Mouse (Mus musculus) embryonic facial prominence, embryonic 11.5 days (tissue): Measurements from ENCODE around the gene Il3. TPM values are rescaled to one million over a fixed set of nuclear protein-coding genes. Genes with fewer than 3 reads are reported as not detected.

ENCODE experiments used
- ATAC-seq: fragments of 200-750 bp; cut with Nextera tagmentation; replicated peaks from 2 replicates; pipeline ENCODE4 v1.8.0; 2017; ENCODE audit warnings: low read depth; ENCODE audit not compliant: insufficient number of reproducible peaks, low FRiP score, low TSS enrichment
- DNase-seq: peaks from one replicate; pipeline ENCODE4 v3.0.0-alpha.2; 2015; ENCODE audit warnings: low spot score
- H3K27ac ChIP-seq: fragments of 300-500 bp; sonication (generic); replicated peaks from 2 replicates; pipeline ENCODE4 v1.5.1; 2014; ENCODE audit warnings: mild to moderate bottlenecking, low read depth, low read length, control low read depth
- H3K27me3 ChIP-seq: fragments of 300-500 bp; sonication (generic); 2 replicates; pipeline ENCODE4 v1.6.1; 2014; ENCODE audit warnings: mild to moderate bottlenecking, low read length, moderate library complexity, mixed read lengths; ENCODE audit not compliant: control insufficient read depth, insufficient read depth
- H3K36me3 ChIP-seq: fragments of 300-500 bp; sonication (generic); replicated peaks from 2 replicates; pipeline ENCODE4 v1.6.1; 2014; ENCODE audit warnings: low read depth, mild to moderate bottlenecking, low read length, moderate library complexity, mixed read lengths; ENCODE audit not compliant: control insufficient read depth, insufficient read depth
- H3K4me1 ChIP-seq: fragments of 300-500 bp; sonication (generic); 2 replicates; pipeline ENCODE4 v1.6.1; 2014; ENCODE audit warnings: low read length, mixed read lengths; ENCODE audit not compliant: control insufficient read depth, insufficient read depth
- H3K4me2 ChIP-seq: fragments of 300-500 bp; sonication (generic); 2 replicates; pipeline ENCODE4 v1.6.1; 2014; ENCODE audit warnings: low read depth, mild to moderate bottlenecking, control low read depth, low read length, moderate library complexity
- H3K4me3 ChIP-seq: fragments of 300-500 bp; sonication (generic); 2 replicates; pipeline ENCODE4 v1.5.1; 2014; ENCODE audit warnings: low read depth, low read length, control low read depth
- H3K9ac ChIP-seq: fragments of 300-500 bp; sonication (generic); replicated peaks from 2 replicates; pipeline ENCODE4 v1.6.1; 2014; ENCODE audit warnings: mild to moderate bottlenecking, control low read depth, low read length
- H3K9me3 ChIP-seq: fragments of 300-500 bp; sonication (generic); replicated peaks from 2 replicates; pipeline ENCODE4 v1.6.1; 2016; ENCODE audit warnings: mild to moderate bottlenecking, low read length, inconsistent platforms, mixed read lengths; ENCODE audit not compliant: control insufficient read depth
- WGBS: fragments of 180-500 bp; shearing (Covaris S2); extraction: QIAGEN DNeasy Blood & Tissue Kit; methylation state at CpG from one replicate; pipeline ENCODE4 v1.1.7; 2014; 5-methylcytosine and 5-hydroxymethylcytosine counted together
- polyA plus RNA-seq: library from polyadenylated mRNA; unstranded; fragments of >200 nt; fragmentation: Nextera tagmentation; extraction: Ambion mirVana; gene quantifications from 2 replicates; pipeline ENCODE4 v1.2.1, GENCODE M21; 2014

Il3 gene
- polyA plus RNA-seq = not detected in 2 replicates

DNA sequence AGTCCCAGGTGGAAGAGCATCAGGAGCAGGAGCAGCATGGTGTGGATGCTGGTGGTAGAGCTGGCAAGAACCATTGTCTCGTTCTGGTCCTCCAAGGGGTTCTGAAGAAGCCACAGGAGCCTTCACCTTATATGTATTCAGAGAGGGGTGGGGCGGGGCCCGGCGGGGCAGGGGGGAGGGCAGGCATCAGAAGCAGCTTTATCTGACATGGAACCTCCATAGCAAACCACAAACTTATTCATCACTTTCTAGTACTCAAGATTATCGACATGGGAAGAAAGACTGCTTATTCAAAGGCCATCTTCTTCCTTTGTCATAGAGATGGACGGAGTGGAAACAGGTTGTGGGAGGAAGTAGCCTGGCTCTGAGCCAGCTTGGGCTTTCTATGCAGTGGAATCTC lies at the start of gene Il3:
TSS of gene Il3 (minus strand) at position 101 of the 400 bp plus-strand sequence.
- Histone ChIP-seq H3K4me1 (no peaks in the 10 kb centered on the region), H3K9me3 (no peaks in the 10 kb centered on the region), H3K27ac (no peak within 1 kb of the TSS), H3K36me3 (no peaks in the 10 kb centered on the region), H3K4me2 (no peak within 1 kb of the TSS), H3K4me3 (no peak within 1 kb of the TSS), H3K27me3 (no peaks in the 10 kb centered on the region), H3K9ac (no peak within 1 kb of the TSS)
- DNase-seq (no peak), ATAC-seq (no peak)
- 79% methylated on average over 6 of the region's 6 CpGs for WGBS

DNA sequence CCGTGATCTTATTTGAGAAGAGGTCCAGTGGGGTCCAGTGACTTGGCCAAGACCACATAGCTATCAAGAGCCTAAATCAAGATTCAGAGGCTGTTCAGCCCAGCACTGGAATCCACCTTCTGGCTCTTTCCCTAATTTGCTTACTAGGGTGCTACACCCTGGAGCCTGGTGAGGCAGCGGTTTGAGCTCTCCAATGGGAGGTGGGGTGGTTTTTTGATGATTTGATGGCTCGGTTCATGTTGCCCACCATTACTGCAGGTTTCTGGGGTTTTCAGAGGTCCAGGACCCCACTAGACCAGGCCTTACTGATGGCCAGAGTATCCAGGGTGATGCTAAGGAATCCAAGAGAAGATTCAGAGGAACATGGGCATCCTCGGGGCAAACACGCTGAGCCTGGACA lies 48.3 kb upstream of the Il3 start:
- ATAC-seq (no peak), DNase-seq (no peak)
- H3K27ac ChIP-seq = no peak overlapping the region
- no peaks in the 10 kb centered on the region for H3K27me3 ChIP-seq
- H3K9me3 ChIP-seq = no peaks in the 10 kb centered on the region
- H3K36me3 ChIP-seq = no peaks in the 10 kb centered on the region
- H3K4me2 ChIP-seq = no peak overlapping the region
- H3K4me1 ChIP-seq = peaks cover 3% of the 10 kb centered on the region
- no peak overlapping the region for H3K4me3 ChIP-seq
- 92% methylated on average over 5 of the region's 5 CpGs for WGBS
- H3K9ac ChIP-seq = no peak overlapping the region

DNA sequence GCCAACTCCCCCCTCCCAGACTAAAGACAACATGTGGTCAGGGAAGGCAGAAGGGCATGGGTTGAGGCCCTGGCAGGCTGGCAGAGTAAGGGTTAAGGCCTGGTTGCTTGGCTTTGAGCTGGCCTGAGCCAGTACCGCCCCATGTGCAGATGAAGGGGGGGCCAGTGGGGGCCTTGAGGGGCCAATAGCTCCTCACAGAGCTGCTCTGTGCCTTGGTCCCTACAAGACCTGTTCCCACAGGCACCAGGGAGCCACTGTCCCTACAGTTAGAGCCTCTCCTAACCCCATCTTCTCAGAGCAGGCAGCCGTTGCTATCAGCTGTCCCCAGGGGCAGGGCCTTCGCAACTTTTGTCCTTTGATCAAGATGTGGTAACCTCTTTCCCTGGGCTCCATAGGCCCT lies 47.7 kb upstream of the Il3 start:
- H3K36me3 ChIP-seq = no peaks in the 10 kb centered on the region
- no peak for ATAC-seq
- no peak overlapping the region for H3K4me3 ChIP-seq
- no peak for DNase-seq
- no peak overlapping the region for H3K9ac ChIP-seq
- no peak overlapping the region for H3K4me2 ChIP-seq
- no peaks in the 10 kb centered on the region for H3K27me3 ChIP-seq
- peaks cover 3% of the 10 kb centered on the region for H3K4me1 ChIP-seq
- H3K27ac ChIP-seq = no peak overlapping the region
- WGBS = 11% methylated on average over 3 of the region's 3 CpGs
- H3K9me3 ChIP-seq = no peaks in the 10 kb centered on the region

DNA sequence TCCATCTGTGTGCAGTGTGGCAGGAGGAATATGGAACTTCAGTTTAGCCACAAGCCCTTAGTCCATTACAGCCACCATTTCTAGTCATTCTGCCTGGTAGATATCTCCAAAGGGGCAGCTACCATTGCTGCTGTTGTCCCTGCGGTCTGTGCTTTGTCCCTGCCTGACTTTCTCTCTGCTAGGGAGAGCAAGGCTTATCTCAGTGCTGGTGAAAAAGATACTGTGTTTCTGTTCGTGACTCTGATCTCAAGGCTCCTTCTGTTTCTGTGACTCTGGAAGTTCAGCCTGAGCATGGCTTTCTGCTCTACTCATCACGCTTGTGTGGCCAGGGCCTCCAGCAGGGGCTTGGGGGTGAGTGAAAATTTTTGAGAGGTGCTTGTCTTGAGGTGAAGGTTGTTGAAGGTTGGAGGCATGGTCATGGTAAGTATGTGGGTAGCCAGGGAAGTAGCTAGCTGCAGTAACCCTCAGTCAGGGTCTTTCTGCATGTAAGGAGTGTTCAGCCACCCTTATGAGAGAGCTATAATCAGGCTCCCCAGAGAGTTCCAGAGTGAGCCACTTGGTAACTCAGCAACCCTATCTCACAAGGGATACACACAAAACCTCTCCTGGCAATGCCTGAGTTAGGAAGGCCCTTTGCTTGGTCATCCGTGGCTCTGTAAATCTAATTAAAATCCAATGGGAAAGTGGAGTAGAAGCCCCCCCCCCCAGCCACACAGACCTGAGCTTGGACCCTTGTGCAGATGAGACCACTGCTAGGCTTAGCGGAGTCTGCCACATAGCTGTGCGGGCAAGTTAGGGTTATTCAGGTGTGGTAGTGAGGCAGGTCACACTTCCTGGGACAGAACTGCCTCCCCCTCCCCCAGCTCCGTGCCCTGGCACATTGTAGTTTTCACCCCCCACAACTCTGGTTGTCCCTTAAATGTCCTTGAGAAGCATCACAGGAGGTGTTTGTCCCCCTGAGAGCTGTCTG lies 46.6 kb upstream of the Il3 start:
- Histone ChIP-seq H3K27ac (no peak overlapping the region), H3K4me1 (peaks cover 3% of the 10 kb centered on the region), H3K36me3 (no peaks in the 10 kb centered on the region), H3K27me3 (no peaks in the 10 kb centered on the region), H3K4me3 (no peak overlapping the region), H3K4me2 (no peak overlapping the region), H3K9ac (no peak overlapping the region), H3K9me3 (no peaks in the 10 kb centered on the region)
- ATAC-seq (no peak), DNase-seq (no peak)
- 74% methylated on average over 7 of the region's 7 CpGs for WGBS

DNA sequence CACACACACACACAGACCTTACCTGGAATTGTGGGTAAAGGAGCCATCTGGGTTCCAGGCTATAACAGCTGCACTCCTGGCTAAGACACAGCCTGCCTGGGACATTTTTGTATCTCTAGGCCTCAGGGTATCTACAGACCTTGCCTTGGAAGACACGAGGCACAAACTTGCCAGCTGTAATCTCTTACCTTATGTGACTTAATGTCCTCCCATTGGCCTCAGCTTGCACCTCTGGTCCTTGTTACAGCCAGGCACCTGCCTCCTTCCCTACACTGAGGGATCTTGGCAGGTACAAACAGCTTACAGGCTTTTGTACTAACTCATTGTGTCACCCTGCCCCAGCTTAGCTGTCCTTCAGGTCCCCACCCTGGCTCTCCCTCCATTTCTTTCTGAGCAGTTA lies 45.5 kb upstream of the Il3 start:
- no peak overlapping the region for H3K27ac ChIP-seq
- H3K4me1 ChIP-seq = peaks cover 3% of the 10 kb centered on the region
- H3K4me3 ChIP-seq = no peak overlapping the region
- 21% methylated on average over 1 of the region's 1 CpGs for WGBS
- H3K4me2 ChIP-seq = no peak overlapping the region
- H3K36me3 ChIP-seq = no peaks in the 10 kb centered on the region
- no peaks in the 10 kb centered on the region for H3K27me3 ChIP-seq
- ATAC-seq (no peak), DNase-seq (no peak)
- no peaks in the 10 kb centered on the region for H3K9me3 ChIP-seq
- no peak overlapping the region for H3K9ac ChIP-seq

DNA sequence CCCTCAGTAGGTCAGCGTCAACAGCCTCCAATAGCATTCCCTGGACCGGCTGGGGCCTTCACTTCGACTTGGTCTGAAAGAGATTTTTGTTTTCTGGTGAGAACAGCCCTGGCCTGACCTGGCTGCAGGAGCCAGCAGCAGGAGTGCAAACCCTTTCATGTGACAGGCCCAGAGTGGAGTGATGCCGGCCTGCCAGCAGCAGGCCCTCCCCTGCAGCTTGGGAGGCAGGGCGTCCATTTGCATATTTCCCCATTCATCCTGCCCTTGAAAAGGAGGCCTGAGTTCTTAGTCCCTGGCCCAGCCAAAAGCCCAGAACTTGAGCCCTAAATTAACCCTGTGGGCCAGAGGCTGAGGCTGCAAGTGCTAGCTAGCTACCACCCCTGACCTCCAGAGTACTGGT lies 44.9 kb upstream of the Il3 start:
- H3K4me1 ChIP-seq = peaks cover 3% of the 10 kb centered on the region
- no peak overlapping the region for H3K27ac ChIP-seq
- ATAC-seq (peak; percentile 41; the same call in 1 of the 2 replicates), DNase-seq (peak; percentile 30)
- no peaks in the 10 kb centered on the region for H3K9me3 ChIP-seq
- no peak overlapping the region; the same call in 1 of the 2 replicates for H3K9ac ChIP-seq
- H3K4me3 ChIP-seq = no peak overlapping the region
- WGBS = 5% methylated on average over 5 of the region's 5 CpGs
- H3K4me2 ChIP-seq = no peak overlapping the region
- H3K27me3 ChIP-seq = no peaks in the 10 kb centered on the region
- no peaks in the 10 kb centered on the region for H3K36me3 ChIP-seq

DNA sequence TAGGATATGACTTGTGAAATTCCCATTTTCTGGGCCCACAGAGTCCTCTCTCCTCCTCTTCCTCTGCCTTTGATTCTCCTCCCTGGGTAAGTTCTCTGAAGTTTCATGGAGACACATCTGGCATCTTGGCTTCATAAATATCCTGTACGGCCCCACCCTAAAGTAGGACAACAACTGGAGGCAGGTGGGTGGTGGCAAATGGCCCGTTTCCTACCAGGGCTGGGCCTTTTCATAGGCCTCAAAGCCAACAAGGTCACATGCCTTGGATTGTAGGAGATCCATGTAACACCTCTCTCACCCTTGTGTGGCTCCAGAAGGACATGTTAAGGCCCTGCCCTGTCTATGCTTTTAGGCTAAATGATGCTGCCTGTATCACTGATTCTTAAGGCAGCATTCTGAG lies 43.5 kb upstream of the Il3 start:
- Histone ChIP-seq H3K9ac (no peak overlapping the region), H3K27ac (no peak overlapping the region), H3K27me3 (no peaks in the 10 kb centered on the region), H3K36me3 (no peaks in the 10 kb centered on the region), H3K4me2 (no peak overlapping the region), H3K4me3 (no peak overlapping the region), H3K4me1 (peaks cover 3% of the 10 kb centered on the region), H3K9me3 (no peaks in the 10 kb centered on the region)
- DNase-seq (no peak), ATAC-seq (no peak)
- whole genome bisulfite sequencing = 75% methylated on average over 2 of the region's 2 CpGs

DNA sequence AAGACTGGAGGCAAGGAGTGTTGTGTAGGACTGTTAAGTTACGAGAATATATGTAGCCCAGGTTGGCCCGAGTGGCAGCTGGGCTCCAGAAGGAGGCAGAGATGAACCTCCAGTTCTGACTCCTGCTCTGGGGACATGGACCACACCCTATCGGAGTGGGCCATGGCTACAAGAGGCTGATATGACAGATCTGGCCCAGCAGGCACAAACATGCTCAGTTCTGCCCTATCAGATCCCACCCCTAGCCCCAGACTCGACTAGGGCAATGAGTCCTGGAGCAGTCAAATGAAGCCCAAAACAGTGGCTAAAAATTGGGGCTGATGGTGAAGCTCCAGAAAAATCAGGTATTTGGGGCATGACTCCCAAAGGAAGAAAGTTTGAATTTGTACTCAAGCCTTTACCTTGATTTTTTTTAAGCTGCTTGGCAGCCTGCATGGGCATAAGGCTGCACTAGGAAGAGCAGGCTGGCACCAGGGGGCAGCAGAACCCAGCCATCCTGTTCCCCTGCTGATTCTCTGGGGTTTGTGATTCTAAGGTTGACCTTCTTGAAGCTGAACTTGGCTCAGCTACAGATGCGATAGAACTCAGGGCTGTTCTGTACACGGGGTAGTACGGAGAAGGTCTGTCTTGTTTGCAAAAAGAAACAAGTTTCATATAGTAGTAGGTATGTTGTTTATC lies 40.2 kb upstream of the Il3 start:
- peak; percentile 46 for DNase-seq
- ATAC-seq = no peak
- Histone ChIP-seq H3K27ac (no peak overlapping the region), H3K9ac (no peak overlapping the region), H3K9me3 (no peaks in the 10 kb centered on the region), H3K4me3 (no peak overlapping the region), H3K4me2 (no peak overlapping the region), H3K36me3 (no peaks in the 10 kb centered on the region), H3K4me1 (peaks cover 3% of the 10 kb centered on the region), H3K27me3 (0 out of 2 replicates have a peak, but pooled peaks cover 2% of the 10 kb centered on the region)
- WGBS = 76% methylated on average over 7 of the region's 7 CpGs
